Mouse (Mus musculus) T-cell, adult 66 days (primary cell): ENCODE measurements around the gene 7420426K07Rik. TPM values are rescaled to one million over a fixed set of nuclear protein-coding genes. Genes with fewer than 3 reads are reported as not detected.

Experiments
- total RNA-seq, 2 experiments: library from RNA; stranded (reverse); gene quantifications; 3 replicates in 1 of 2; 4 replicates in 1 of 2; pipeline ENCODE4 v1.2.4; 2023

7420426K07Rik gene
- total RNA-seq: not detected

GRCm38 (mm10) chr9:98902819-98903218 lies at the start of gene 7420426K07Rik:
7420426K07Rik (plus strand) TSS chr9:98903119.

DNA sequence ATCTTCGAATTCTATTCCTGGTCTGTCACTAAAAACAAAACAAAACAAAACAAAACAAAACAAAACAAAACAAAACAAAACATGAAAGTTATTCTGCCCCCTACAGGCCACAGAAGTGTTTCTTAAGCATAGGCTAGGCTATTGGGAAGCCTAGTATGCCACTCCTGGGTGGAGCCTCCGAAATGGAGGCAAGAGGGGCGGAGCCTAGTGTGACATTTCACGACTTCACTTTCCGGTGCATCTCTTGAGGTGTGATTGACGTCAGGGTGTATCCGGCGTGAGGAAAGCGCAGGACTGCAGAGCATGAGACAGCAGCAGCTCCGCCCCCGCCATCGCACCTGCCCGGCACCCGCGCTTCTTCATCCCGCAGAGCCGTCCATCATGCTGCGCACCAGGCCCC lies 46.7 kb upstream of the 7420426K07Rik start, which contains the start of gene Prr23a2:
Gene Prr23a2 (plus strand): TSS at position 285 of the 400 bp plus-strand sequence.

GRCm38 (mm10) chr9:98864571-98864970 lies 38.3 kb upstream of the 7420426K07Rik start, which contains the start of gene Prr23a3:
Prr23a3 (plus strand) TSS chr9:98864767.

Other genes with a start within 250 kb of the 7420426K07Rik start
- not detected for gene Prr23a1, start 60.6 kb upstream of the 7420426K07Rik start, total RNA-seq
- gene Prr23a2, start 46.6 kb upstream of the 7420426K07Rik start, total RNA-seq: not detected
- not detected for gene Prr23a3, start 38.4 kb upstream of the 7420426K07Rik start, total RNA-seq
- gene Foxl2, start 52.2 kb downstream of the 7420426K07Rik start, total RNA-seq: not detected
- 10 to 100 TPM; 40.9 to 58.1 TPM for gene Faim, start 83.3 kb downstream of the 7420426K07Rik start, total RNA-seq
- gene Gm1123, start 132.6 kb downstream of the 7420426K07Rik start, total RNA-seq: under 1 TPM in 1 of 2 experiments, not detected in 1; 0.50 TPM
- gene Pik3cb, start 237.5 kb downstream of the 7420426K07Rik start, total RNA-seq: 10 to 100 TPM in 1 of 2 experiments, 1 to 10 TPM in 1; 8.4 to 11.7 TPM